Mouse (Mus musculus) stomach, postnatal 0 days (tissue): Measurements from ENCODE around the gene Susd1.

Experiments
- CTCF ChIP-seq: IDR thresholded peaks from 2 replicates; pipeline ENCODE4 v1.5.1; 2016; ENCODE audit warnings: antibody characterized with exemption, low read depth, mild to moderate bottlenecking, moderate library complexity
- EP300 ChIP-seq: optimal IDR thresholded peaks from 2 replicates; pipeline ENCODE3; 2016; ENCODE audit warnings: antibody characterized with exemption

GRCm38 (mm10) chr4:59310590-59310989 lies 127.8 kb downstream of the Susd1 start:
- TF ChIP-seq CTCF, result no peak
- TF ChIP-seq EP300, result no peak
